Mouse (Mus musculus) duodenum, adult 2 months (tissue): ENCODE data around the gene Ska2. TPM values are rescaled to one million over a fixed set of nuclear protein-coding genes. Genes with fewer than 3 reads are reported as not detected.

Experiments used
- polyA plus RNA-seq: library from polyadenylated mRNA; depleted of rRNA; stranded (reverse); fragments of >200 nt; gene quantifications from 2 replicates; pipeline ENCODE4 v1.2.3, GENCODE M21; 2012; ENCODE audit warnings: low replicate concordance; rRNA removed

Gene Ska2
- 0.45 and 0.85 TPM in 2 replicates for polyA plus RNA-seq

GRCm38 (mm10) chr11:87108755-87109518 lies at the start of gene Ska2:
Gene Ska2 (plus strand): TSS chr11:87109234.

GRCm38 (mm10) chr11:87073866-87074440 lies 35.1 kb upstream of the Ska2 start, which contains the start of gene Gdpd1:
Gene Gdpd1 (minus strand): TSS chr11:87074062.

GRCm38 (mm10) chr11:87086290-87086984 lies 22.6 kb upstream of the Ska2 start, which contains the start of gene Smg8:
Gene Smg8 (minus strand): TSS chr11:87086774.

GRCm38 (mm10) chr11:87108409-87108754 lies 652 bp upstream of the Ska2 start, which contains the start of gene Prr11:
Gene Prr11 (minus strand): TSS chr11:87108708.

GRCm38 (mm10) chr11:87126824-87127816 lies 18.1 kb downstream of the Ska2 start, which contains the start of gene Trim37:
Gene Trim37 (plus strand): TSS chr11:87127077.

Other genes with a start within 250 kb of the Ska2 start
- 3.6 and 9.5 TPM in 2 replicates for gene Ypel2, start 115.5 kb upstream of the Ska2 start, polyA plus RNA-seq
- 15.5 and 35.2 TPM in 2 replicates for gene Gdpd1, start 35.2 kb upstream of the Ska2 start, polyA plus RNA-seq
- gene Smg8, start 22.5 kb upstream of the Ska2 start, polyA plus RNA-seq, result 1.5 and 2.6 TPM in 2 replicates
- gene Prr11, start 526 bp upstream of the Ska2 start, polyA plus RNA-seq, result 0.19 and 0.33 TPM in 2 replicates
- gene Trim37, start 17.8 kb downstream of the Ska2 start, polyA plus RNA-seq, result 0.89 and 1.2 TPM in 2 replicates
- 0.24 and 2.0 TPM in 2 replicates for gene Ppm1e, start 249.8 kb downstream of the Ska2 start, polyA plus RNA-seq